Mouse (Mus musculus) kidney, postnatal 0 days (tissue): ENCODE measurements at regions not wholly inside any gene's neighbourhood (a gene's known extent, or its start where the extent isn't known, plus 50 kb on each side); places are given as distances from the start of the nearest gene placed in this dataset.

Experiments
- ATAC-seq: fragments of 200-750 bp; cut with Nextera tagmentation; replicated peaks from 2 replicates; pipeline ENCODE4 v1.8.0; 2017; ENCODE audit warnings: low read depth, moderate number of reproducible peaks, moderate TSS enrichment, moderate library complexity; ENCODE audit not compliant: low FRiP score
- DNase-seq: peaks from one replicate; pipeline ENCODE4 v3.0.0-alpha.2; 2016; ENCODE audit warnings: low spot score
- H3K27ac ChIP-seq: fragments of 300-500 bp; sonication (generic); 2 replicates; pipeline ENCODE4 v1.5.1; 2014; ENCODE audit warnings: mild to moderate bottlenecking
- H3K27me3 ChIP-seq: fragments of 300-500 bp; sonication (generic); 2 replicates; pipeline ENCODE4 v1.6.1; 2014; ENCODE audit warnings: low read length, mixed read lengths; ENCODE audit not compliant: insufficient read depth
- H3K36me3 ChIP-seq: fragments of 300-500 bp; sonication (generic); 2 replicates; pipeline ENCODE4 v1.6.1; 2014; ENCODE audit warnings: low read length, mixed read lengths; ENCODE audit not compliant: insufficient read depth
- H3K4me1 ChIP-seq: fragments of 300-500 bp; sonication (generic); replicated peaks from 2 replicates; pipeline ENCODE4 v1.6.1; 2014; ENCODE audit warnings: antibody characterized with exemption, low read length, mixed read lengths; ENCODE audit not compliant: insufficient read depth
- H3K4me2 ChIP-seq: fragments of 300-500 bp; sonication (generic); 2 replicates; pipeline ENCODE4 v1.6.1; 2014; ENCODE audit warnings: mild to moderate bottlenecking, low read length, moderate library complexity, mixed read lengths
- H3K4me3 ChIP-seq: fragments of 300-500 bp; sonication (generic); replicated peaks from 2 replicates; pipeline ENCODE4 v1.5.1; 2014; ENCODE audit warnings: low read depth, low read length
- H3K9ac ChIP-seq: fragments of 300-500 bp; sonication (generic); 2 replicates; pipeline ENCODE4 v1.6.1; 2014; ENCODE audit warnings: low read depth, low read length
- H3K9me3 ChIP-seq: fragments of 300-500 bp; sonication (generic); replicated peaks from 2 replicates; pipeline ENCODE4 v1.6.1; 2016; ENCODE audit warnings: low read length, inconsistent platforms, mixed read lengths
- CTCF ChIP-seq: IDR thresholded peaks from 2 replicates; pipeline ENCODE4 v1.5.1; 2016; ENCODE audit warnings: antibody characterized with exemption, low read depth, mild to moderate bottlenecking, moderate library complexity
- WGBS: fragments of 180-500 bp; shearing (Covaris S2); extraction: QIAGEN DNeasy Blood & Tissue Kit; methylation state at CpG from one replicate; pipeline ENCODE4 v1.1.7; 2014; 5-methylcytosine and 5-hydroxymethylcytosine counted together

DNA sequence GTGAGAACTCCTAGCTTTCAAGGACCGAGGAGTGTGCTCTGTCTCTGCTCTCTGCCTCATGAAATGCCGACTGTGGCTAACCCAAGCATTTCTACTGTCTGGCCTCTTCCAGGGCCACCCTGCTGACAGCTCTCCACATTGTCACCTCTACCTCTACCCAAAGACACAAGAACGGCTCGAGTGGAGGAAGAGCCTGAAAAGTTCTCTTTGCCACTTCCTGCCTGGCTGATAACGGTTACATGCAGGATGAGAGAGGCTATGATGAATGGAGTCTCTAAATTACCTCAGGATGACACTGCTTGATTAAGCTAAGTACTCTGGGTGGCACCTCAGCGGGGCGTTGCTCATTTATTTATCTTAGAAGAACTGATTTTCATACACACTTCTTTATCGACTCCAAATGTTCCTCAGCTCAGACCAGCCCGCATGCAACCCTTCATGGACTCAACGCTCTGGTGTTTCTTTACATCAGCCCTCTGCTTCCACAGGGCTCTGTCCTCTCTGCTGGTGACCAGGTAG, 230.0 kb upstream of the Sdk2 start:
- ATAC-seq, result no peak
- Histone ChIP-seq H3K9me3 (no peaks in the 10 kb centered on the region), H3K4me1 (no peaks in the 10 kb centered on the region), H3K4me3 (no peak overlapping the region), H3K4me2 (no peak overlapping the region), H3K27me3 (no peaks in the 10 kb centered on the region), H3K27ac (no peak overlapping the region), H3K9ac (no peak overlapping the region), H3K36me3 (no peaks in the 10 kb centered on the region)
- WGBS, result 82% methylated on average over 10 of the region's 10 CpGs
- no peak for TF ChIP-seq CTCF
- no peak for DNase-seq

GRCm38 (mm10) chr11:114294511-114295250, 227.8 kb upstream of the Sdk2 start:
- ATAC-seq (no peak), DNase-seq (no peak)
- Histone ChIP-seq H3K36me3 (no peaks in the 10 kb centered on the region), H3K27ac (no peak overlapping the region), H3K4me2 (no peak overlapping the region; the same call in 1 of the 2 replicates), H3K4me1 (no peaks in the 10 kb centered on the region), H3K9me3 (no peaks in the 10 kb centered on the region), H3K27me3 (no peaks in the 10 kb centered on the region), H3K9ac (no peak overlapping the region), H3K4me3 (no peak overlapping the region)
- WGBS, result 34% methylated on average over 5 of the region's 5 CpGs
- no peak for TF ChIP-seq CTCF

DNA sequence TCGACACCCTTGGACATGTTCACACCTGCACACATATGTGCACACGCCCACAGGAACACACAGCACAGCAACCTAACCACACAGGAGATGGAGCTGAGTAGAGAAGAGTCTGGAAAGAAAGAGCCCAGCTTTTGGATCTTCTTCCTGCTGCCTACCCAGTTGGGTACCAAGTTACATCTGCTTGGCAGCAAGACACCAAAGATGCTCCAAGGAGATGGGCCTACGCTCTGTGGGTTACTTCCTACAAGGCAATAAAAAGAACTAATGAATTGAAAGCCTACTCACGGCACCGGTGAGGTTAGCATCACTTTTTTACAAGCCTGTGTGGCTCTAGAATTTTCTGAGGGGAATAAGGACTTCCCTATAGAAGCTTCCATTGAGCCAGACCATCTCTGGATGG, 224.4 kb upstream of the Sdk2 start:
- WGBS, result 89% methylated on average over 5 of the region's 5 CpGs
- Histone ChIP-seq H3K4me3 (no peak overlapping the region), H3K9me3 (no peaks in the 10 kb centered on the region), H3K27me3 (no peaks in the 10 kb centered on the region), H3K4me2 (no peak overlapping the region), H3K4me1 (no peaks in the 10 kb centered on the region), H3K27ac (no peak overlapping the region), H3K36me3 (no peaks in the 10 kb centered on the region), H3K9ac (no peak overlapping the region)
- ATAC-seq (no peak), DNase-seq (no peak)
- no peak for TF ChIP-seq CTCF

DNA sequence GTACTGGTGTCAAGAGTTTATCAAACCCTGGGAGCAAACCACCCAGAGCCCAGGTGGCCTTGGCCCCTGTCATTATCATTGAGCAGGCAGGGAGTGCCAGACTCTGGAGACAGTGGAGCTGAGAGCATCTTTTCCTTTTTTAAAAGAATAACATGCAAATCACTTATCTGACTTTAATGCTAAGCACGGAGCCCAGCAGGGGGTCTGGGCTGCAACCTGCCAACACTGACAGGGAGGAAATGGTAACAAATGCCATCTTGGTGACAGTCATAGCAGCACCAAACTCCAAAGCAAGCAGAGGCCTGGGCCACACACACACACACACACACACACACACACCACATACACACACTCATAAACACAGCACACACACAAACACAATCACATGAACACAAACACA, 223.1 kb upstream of the Sdk2 start:
- Histone ChIP-seq H3K9ac (no peak overlapping the region), H3K4me1 (no peaks in the 10 kb centered on the region), H3K27ac (no peak overlapping the region), H3K4me2 (no peak overlapping the region), H3K36me3 (no peaks in the 10 kb centered on the region), H3K4me3 (no peak overlapping the region), H3K9me3 (no peaks in the 10 kb centered on the region), H3K27me3 (no peaks in the 10 kb centered on the region)
- WGBS, result 100% methylated on average over 1 of the region's 1 CpGs
- TF ChIP-seq CTCF, result no peak
- no peak for DNase-seq
- no peak for ATAC-seq

GRCm38 (mm10) chr11:114284820-114285666, 218.2 kb upstream of the Sdk2 start:
- no peak for ATAC-seq
- H3K9me3 ChIP-seq, result no peaks in the 10 kb centered on the region
- no peak overlapping the region for H3K4me3 ChIP-seq
- no peaks in the 10 kb centered on the region for H3K36me3 ChIP-seq
- H3K9ac ChIP-seq, result no peak overlapping the region
- WGBS, result 76% methylated on average over 20 of the region's 20 CpGs
- no peak for TF ChIP-seq CTCF
- no peak for DNase-seq
- no peaks in the 10 kb centered on the region for H3K4me1 ChIP-seq
- no peak overlapping the region for H3K27ac ChIP-seq
- no peak overlapping the region for H3K4me2 ChIP-seq
- no peaks in the 10 kb centered on the region for H3K27me3 ChIP-seq

DNA sequence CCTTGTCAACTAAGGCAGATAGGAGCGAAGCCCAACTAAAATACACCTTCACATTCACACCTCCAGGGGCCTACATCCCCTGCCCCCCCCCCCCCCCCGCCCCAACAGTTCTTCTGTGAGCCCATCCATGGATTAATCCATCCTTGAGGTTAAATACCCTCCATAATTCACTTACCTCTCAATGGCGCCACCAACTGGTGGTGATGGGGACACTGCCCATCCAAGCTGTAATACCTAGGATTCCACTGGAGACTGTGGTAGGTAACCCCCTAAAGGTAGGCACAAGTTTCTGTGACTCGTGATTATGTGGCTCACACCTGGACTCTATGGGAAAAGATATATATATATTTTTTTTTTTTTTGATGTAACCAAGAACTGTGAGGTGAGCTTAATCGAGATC, 216.4 kb upstream of the Sdk2 start:
- ATAC-seq, result no peak
- peak; percentile 57 for DNase-seq

More for the DNA sequence above, 216.4 kb upstream of the Sdk2 start:
- no peak overlapping the region for H3K4me3 ChIP-seq
- no peaks in the 10 kb centered on the region for H3K9me3 ChIP-seq
- H3K9ac ChIP-seq, result no peak overlapping the region
- no peak overlapping the region for H3K27ac ChIP-seq
- 48% methylated on average over 5 of the region's 5 CpGs for WGBS
- H3K27me3 ChIP-seq, result no peaks in the 10 kb centered on the region
- TF ChIP-seq CTCF, result peak; percentile 69
- H3K36me3 ChIP-seq, result no peaks in the 10 kb centered on the region
- H3K4me2 ChIP-seq, result no peak overlapping the region
- H3K4me1 ChIP-seq, result no peaks in the 10 kb centered on the region
